Mouse (Mus musculus): ENCODE results near the gene Mark1. TPM values are rescaled to one million over a fixed set of nuclear protein-coding genes. Genes with fewer than 3 reads are reported as not detected.

The Mark1 gene
- polyA plus RNA-seq, 1 experiment = 2.2 TPM

GRCm38 (mm10) chr1:185012566-185012965 lies 13.2 kb upstream of the Mark1 start:
- WGBS = 83% methylated on average over 3 of the region's 3 CpGs
- no peak overlapping the region for H3K27ac ChIP-seq (ENCODE audit: insufficient read depth, low read depth, low read length)
- H3K4me1 ChIP-seq (ENCODE audit: control insufficient read depth, insufficient read depth, low read length) = no peaks in the 10 kb centered on the region
- no peak for TF ChIP-seq CTCF (conservative IDR thresholded peaks at IDR 0.05; ENCODE audit: insufficient read depth, insufficient read length, low read depth, low read length)
- TF ChIP-seq POLR2A (IDR thresholded peaks at IDR 0.05; ENCODE audit: low read depth, low read length) = no peak
- no peaks in the 10 kb centered on the region for H3K27me3 ChIP-seq (replicated peaks; ENCODE audit: control insufficient read depth, insufficient read depth, low read length)
- H3K36me3 ChIP-seq (ENCODE audit: control insufficient read depth, insufficient read depth, low read length) = no peaks in the 10 kb centered on the region
- no peak for DNase-seq
- H3K4me3 ChIP-seq (ENCODE audit: insufficient read depth, low read depth, low read length) = no peak overlapping the region

- no peak overlapping the region for H3K4me3 ChIP-seq (ENCODE audit: insufficient read depth, low read depth, low read length)
- H3K27me3 ChIP-seq (replicated peaks; ENCODE audit: control insufficient read depth, insufficient read depth, low read length) = no peaks in the 10 kb centered on the region
- H3K36me3 ChIP-seq (ENCODE audit: control insufficient read depth, insufficient read depth, low read length) = no peaks in the 10 kb centered on the region
- TF ChIP-seq CTCF (conservative IDR thresholded peaks at IDR 0.05; ENCODE audit: insufficient read depth, insufficient read length, low read depth, low read length) (no peak), POLR2A (IDR thresholded peaks at IDR 0.05; ENCODE audit: low read depth, low read length) (no peak)
- H3K27ac ChIP-seq (ENCODE audit: insufficient read depth, low read depth, low read length) = no peak overlapping the region
- H3K4me1 ChIP-seq (ENCODE audit: control insufficient read depth, insufficient read depth, low read length) = no peaks in the 10 kb centered on the region; the same call in 1 of the 2 replicates
- 71% methylated on average over 5 of the region's 5 CpGs for WGBS
- no peak for DNase-seq
Measured at GRCm38 (mm10) chr1:185007066-185007465, 7.7 kb upstream of the Mark1 start.

GRCm38 (mm10) chr1:184999780-185000599 lies 620 bp upstream of the Mark1 start:
- Histone ChIP-seq H3K4me3 (ENCODE audit: insufficient read depth, low read depth, low read length) (peak overlapping the region; percentile 59), H3K27ac (ENCODE audit: insufficient read depth, low read depth, low read length) (peak overlapping the region; percentile 47; the same call in 1 of the 2 replicates), H3K4me1 (ENCODE audit: control insufficient read depth, insufficient read depth, low read length) (no peaks in the 10 kb centered on the region), H3K36me3 (ENCODE audit: control insufficient read depth, insufficient read depth, low read length) (no peaks in the 10 kb centered on the region), H3K27me3 (replicated peaks; ENCODE audit: control insufficient read depth, insufficient read depth, low read length) (peaks cover 4% of the 10 kb centered on the region; the same call in 1 of the 2 replicates)
- TF ChIP-seq POLR2A (IDR thresholded peaks at IDR 0.05; ENCODE audit: low read depth, low read length) = no peak
- TF ChIP-seq CTCF (conservative IDR thresholded peaks at IDR 0.05; ENCODE audit: insufficient read depth, insufficient read length, low read depth, low read length) = no peak
- peak; percentile 21 for DNase-seq
- 25% methylated on average over 65 of the region's 65 CpGs for WGBS

GRCm38 (mm10) chr1:184998631-184999030 lies 739 bp downstream of the Mark1 start:
- no peaks in the 10 kb centered on the region for H3K36me3 ChIP-seq (ENCODE audit: control insufficient read depth, insufficient read depth, low read length)
- H3K27me3 ChIP-seq (replicated peaks; ENCODE audit: control insufficient read depth, insufficient read depth, low read length) = peaks cover 4% of the 10 kb centered on the region; the same call in 1 of the 2 replicates
- no peaks in the 10 kb centered on the region for H3K4me1 ChIP-seq (ENCODE audit: control insufficient read depth, insufficient read depth, low read length)
- H3K4me3 ChIP-seq (ENCODE audit: insufficient read depth, low read depth, low read length) = peak overlapping the region; percentile 59
- WGBS = 42% methylated on average over 2 of the region's 2 CpGs
- no peak for DNase-seq
- TF ChIP-seq CTCF (conservative IDR thresholded peaks at IDR 0.05; ENCODE audit: insufficient read depth, insufficient read length, low read depth, low read length) = no peak
- no peak for TF ChIP-seq POLR2A (IDR thresholded peaks at IDR 0.05; ENCODE audit: low read depth, low read length)
- H3K27ac ChIP-seq (ENCODE audit: insufficient read depth, low read depth, low read length) = no peak overlapping the region; the same call in 1 of the 2 replicates

GRCm38 (mm10) chr1:184998161-184998560 lies 1.2 kb downstream of the Mark1 start:
- peaks cover 4% of the 10 kb centered on the region; the same call in 1 of the 2 replicates for H3K27me3 ChIP-seq (replicated peaks; ENCODE audit: control insufficient read depth, insufficient read depth, low read length)
- no peak overlapping the region for H3K27ac ChIP-seq (ENCODE audit: insufficient read depth, low read depth, low read length)
- no peak for TF ChIP-seq POLR2A (IDR thresholded peaks at IDR 0.05; ENCODE audit: low read depth, low read length)
- TF ChIP-seq CTCF (conservative IDR thresholded peaks at IDR 0.05; ENCODE audit: insufficient read depth, insufficient read length, low read depth, low read length) = no peak
- H3K4me3 ChIP-seq (ENCODE audit: insufficient read depth, low read depth, low read length) = no peak overlapping the region
- no peaks in the 10 kb centered on the region for H3K36me3 ChIP-seq (ENCODE audit: control insufficient read depth, insufficient read depth, low read length)
- H3K4me1 ChIP-seq (ENCODE audit: control insufficient read depth, insufficient read depth, low read length) = no peaks in the 10 kb centered on the region
- no peak for DNase-seq
- WGBS = 84% methylated on average over 9 of the region's 9 CpGs

DNA sequence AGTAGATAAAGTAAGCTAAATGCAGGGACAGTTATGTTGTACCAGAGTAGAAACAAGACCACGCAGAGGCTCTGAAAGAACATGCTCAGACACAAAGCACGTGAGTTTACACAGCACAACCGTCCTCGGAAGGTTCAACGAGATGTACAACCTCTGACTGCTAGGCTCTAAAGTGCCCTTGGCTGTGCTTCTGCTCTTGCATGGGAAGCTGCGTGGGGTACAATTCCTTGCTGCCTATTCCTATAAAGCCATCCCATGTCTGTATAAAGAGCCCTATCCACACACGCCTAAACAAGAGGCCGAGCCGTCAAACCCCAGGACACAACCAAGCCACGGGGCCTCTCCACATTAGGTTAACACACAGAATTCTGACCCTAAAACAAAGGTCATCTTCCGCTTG lies 1.9 kb downstream of the Mark1 start:
- Histone ChIP-seq H3K27ac (ENCODE audit: insufficient read depth, low read depth, low read length) (no peak overlapping the region), H3K4me3 (ENCODE audit: insufficient read depth, low read depth, low read length) (no peak overlapping the region), H3K27me3 (replicated peaks; ENCODE audit: control insufficient read depth, insufficient read depth, low read length) (peaks cover 4% of the 10 kb centered on the region; the same call in 1 of the 2 replicates), H3K36me3 (ENCODE audit: control insufficient read depth, insufficient read depth, low read length) (no peaks in the 10 kb centered on the region), H3K4me1 (ENCODE audit: control insufficient read depth, insufficient read depth, low read length) (no peaks in the 10 kb centered on the region)
- no peak for DNase-seq
- WGBS = 79% methylated on average over 11 of the region's 11 CpGs
- TF ChIP-seq CTCF (conservative IDR thresholded peaks at IDR 0.05; ENCODE audit: insufficient read depth, insufficient read length, low read depth, low read length) (no peak), POLR2A (IDR thresholded peaks at IDR 0.05; ENCODE audit: low read depth, low read length) (no peak)

- 82% methylated on average over 4 of the region's 4 CpGs for WGBS
- no peaks in the 10 kb centered on the region for H3K4me1 ChIP-seq (ENCODE audit: control insufficient read depth, insufficient read depth, low read length)
- H3K27me3 ChIP-seq (replicated peaks; ENCODE audit: control insufficient read depth, insufficient read depth, low read length) = peaks cover 4% of the 10 kb centered on the region; the same call in 1 of the 2 replicates
- no peak for DNase-seq
- H3K4me3 ChIP-seq (ENCODE audit: insufficient read depth, low read depth, low read length) = no peak overlapping the region
- no peak for TF ChIP-seq CTCF (conservative IDR thresholded peaks at IDR 0.05; ENCODE audit: insufficient read depth, insufficient read length, low read depth, low read length)
- TF ChIP-seq POLR2A (IDR thresholded peaks at IDR 0.05; ENCODE audit: low read depth, low read length) = no peak
- H3K27ac ChIP-seq (ENCODE audit: insufficient read depth, low read depth, low read length) = no peak overlapping the region
- H3K36me3 ChIP-seq (ENCODE audit: control insufficient read depth, insufficient read depth, low read length) = no peaks in the 10 kb centered on the region
Measured at GRCm38 (mm10) chr1:184995335-184995734, 4.0 kb downstream of the Mark1 start.
